8 mouse cellular contexts compared by ENCODE assay signal in the genomic region with DNA sequence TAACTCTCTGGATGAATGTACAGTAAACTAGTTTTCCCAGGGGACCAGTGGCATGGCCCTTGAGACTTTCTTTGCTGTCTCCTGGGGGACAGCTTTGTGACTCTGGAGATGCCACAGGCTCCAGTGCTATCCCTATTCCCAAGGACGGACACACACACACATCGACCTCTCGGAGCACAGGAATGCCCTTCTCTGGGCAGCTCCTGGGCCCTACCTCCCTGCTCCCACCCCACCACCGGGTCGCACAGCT. TPM values are rescaled to one million over a fixed set of nuclear protein-coding genes. Genes with fewer than 3 reads are reported as not detected.
DNase-seq lines count a peak whose midpoint lies in the region; ATAC-seq and TF ChIP-seq lines count a peak whose summit lies in the region.

No protein-coding gene starts in this region.

- no peak for TF ChIP-seq CTCF in testis, adult 2 months (IDR thresholded peaks at IDR 0.05; ENCODE audit: control insufficient read depth, insufficient read depth, insufficient replicate concordance, low read depth, low read length)
- no peak for TF ChIP-seq CTCF in stomach, postnatal 0 days (IDR thresholded peaks at IDR 0.05; ENCODE audit: low read depth)

- TF ChIP-seq POLR2A in testis, adult 2 months (IDR thresholded peaks at IDR 0.05; ENCODE audit: control insufficient read depth, low read depth, low read length): no peak

- peaks cover 15% of the 10 kb centered on the region for H3K4me1 ChIP-seq in erythroblast, embryonic 14.5 days (ENCODE audit: control insufficient read depth)
- peaks cover 12% of the 10 kb centered on the region for H3K4me1 ChIP-seq in testis, adult 2 months (ENCODE audit: control insufficient read depth, insufficient read depth, low read length)
- H3K4me1 ChIP-seq in liver, embryonic 11.5 days (replicated peaks; ENCODE audit: control insufficient read depth, insufficient read depth, low read length): no peaks in the 10 kb centered on the region; the same call in 1 of the 2 replicates
- no peaks in the 10 kb centered on the region; the same call in 1 of the 2 replicates for H3K4me1 ChIP-seq in stomach, postnatal 0 days (replicated peaks; ENCODE audit: control insufficient read depth, insufficient read depth)

- DNase-seq in testis, postnatal 14 days (ENCODE audit: low spot score): no peak
- DNase-seq in liver, embryonic 11.5 days (ENCODE audit: low spot score): peak; percentile 67
- DNase-seq in stomach, postnatal 0 days (ENCODE audit: low spot score): no peak
- no peak for DNase-seq in adrenal gland, postnatal 10 days
- DNase-seq in layer of hippocampus, adult 11-12 months (ENCODE audit: low spot score): no peak

- peak overlapping the region; percentile 93 for H3K4me2 ChIP-seq in liver, embryonic 11.5 days
- peak overlapping the region; percentile 90 for H3K4me2 ChIP-seq in stomach, postnatal 0 days (replicated peaks; ENCODE audit: low read depth)

- ATAC-seq in erythroblast, adult 5-6 weeks (replicated peaks; ENCODE audit: low FRiP score, poor library complexity, severe bottlenecking): no peak
- peak; percentile 72 for ATAC-seq in liver, embryonic 11.5 days (replicated peaks; ENCODE audit: low FRiP score)
- ATAC-seq in stomach, postnatal 0 days (ENCODE audit: low FRiP score, low TSS enrichment): peak; percentile 84

- H3K36me3 ChIP-seq in erythroblast, embryonic 14.5 days (ENCODE audit: control insufficient read depth): no peaks in the 10 kb centered on the region
- no peaks in the 10 kb centered on the region for H3K36me3 ChIP-seq in testis, adult 2 months (ENCODE audit: control insufficient read depth, insufficient read depth, low read length)
- H3K36me3 ChIP-seq in liver, embryonic 11.5 days (ENCODE audit: control insufficient read depth, insufficient read depth, low read length): no peaks in the 10 kb centered on the region
- no peaks in the 10 kb centered on the region for H3K36me3 ChIP-seq in stomach, postnatal 0 days (ENCODE audit: control insufficient read depth, insufficient read depth, low read length)

- peaks cover 40% of the 10 kb centered on the region for H3K27me3 ChIP-seq in erythroblast, embryonic 14.5 days (ENCODE audit: control insufficient read depth)
- H3K27me3 ChIP-seq in testis, adult 2 months (ENCODE audit: control insufficient read depth, insufficient read depth, low read length): no peaks in the 10 kb centered on the region
- H3K27me3 ChIP-seq in liver, embryonic 11.5 days (replicated peaks; ENCODE audit: control insufficient read depth, insufficient read depth, low read length): no peaks in the 10 kb centered on the region
- H3K27me3 ChIP-seq in stomach, postnatal 0 days (ENCODE audit: control insufficient read depth, insufficient read depth, low read length): no peaks in the 10 kb centered on the region

- H3K27ac ChIP-seq in testis, adult 2 months (ENCODE audit: control insufficient read depth, insufficient read depth, low read depth, low read length): no peak overlapping the region
- no peak overlapping the region for H3K27ac ChIP-seq in liver, embryonic 11.5 days (ENCODE audit: low read depth, low read length)
- no peak overlapping the region for H3K27ac ChIP-seq in stomach, postnatal 0 days (replicated peaks)

- H3K9ac ChIP-seq in liver, embryonic 11.5 days (ENCODE audit: low read depth, low read length): peak overlapping the region; percentile 80
- peak overlapping the region; percentile 76 for H3K9ac ChIP-seq in stomach, postnatal 0 days (ENCODE audit: low read length)

- H3K4me3 ChIP-seq in erythroblast, embryonic 14.5 days (replicated peaks): peak overlapping the region; percentile 64
- H3K4me3 ChIP-seq in testis, adult 2 months (ENCODE audit: control insufficient read depth, low read depth, low read length): peak overlapping the region; percentile 73
- H3K4me3 ChIP-seq in liver, embryonic 11.5 days (ENCODE audit: low read depth, low read length): peak overlapping the region; percentile 77
- peak overlapping the region; percentile 82 for H3K4me3 ChIP-seq in stomach, postnatal 0 days (ENCODE audit: low read depth, low read length)

- WGBS in liver, embryonic 11.5 days: under 1% methylated on average over 5 of the region's 5 CpGs
- 0% methylated on average over 5 of the region's 5 CpGs for WGBS in stomach, postnatal 0 days

- TF ChIP-seq EP300 in stomach, postnatal 0 days (optimal IDR thresholded peaks at IDR 0.05): no peak

- H3K9me3 ChIP-seq in erythroblast, embryonic 14.5 days (ENCODE audit: control insufficient read depth, low read length): no peaks in the 10 kb centered on the region
- H3K9me3 ChIP-seq in liver, embryonic 11.5 days (ENCODE audit: control insufficient read depth, low read length): no peaks in the 10 kb centered on the region
- no peaks in the 10 kb centered on the region for H3K9me3 ChIP-seq in stomach, postnatal 0 days (ENCODE audit: control insufficient read depth, low read length)

RNA-seq across cellular contexts. Expression of a gene that starts 1.0 kb away (rescaled TPM):
- not detected in 2 replicates for polyA plus RNA-seq in erythroblast, embryonic 14.5 days (2012)
- not detected in 2 replicates for total RNA-seq in erythroblast, adult 5-6 weeks (2015; ENCODE audit: low replicate concordance)
- 5.0 TPM in 1 of 2 replicates, not detected in the other for total RNA-seq in erythroblast, adult 5-6 weeks (2017; ENCODE audit: low replicate concordance)
- polyA plus RNA-seq in testis, adult 2 months (2012; rRNA removed): 1.6 and 1.8 TPM in 2 replicates
- 47.9 and 54.3 TPM in 2 replicates for polyA plus RNA-seq in liver, embryonic 11.5 days (2014; fragmentation: Nextera tagmentation; extraction: Ambion mirVana)
- polyA plus RNA-seq in stomach, postnatal 0 days (2015; fragmentation: Nextera tagmentation; extraction: Ambion mirVana): 25.0 TPM in 2 replicates
- total RNA-seq in adrenal gland, postnatal 10 days (2021): 100 to 1,000 TPM; 187 to 219 TPM
